Mouse (Mus musculus): ENCODE measurements around the gene Pex12. TPM values are rescaled to one million over a fixed set of nuclear protein-coding genes. Genes with fewer than 3 reads are reported as not detected.
"Not testable (repeated sequence)": the region's sequence is repeated elsewhere in the genome, so short reads cannot be mapped to it uniquely, and the experiment has no call there.

Gene Pex12
- 10.6 and 11.0 TPM in 2 replicates for polyA plus RNA-seq (2012; rRNA removed)

GRCm38 (mm10) chr11:83302526-83303251, at the start of gene Pex12:
Gene Pex12, minus strand, starts transcription at chr11:83302586.
- peak; percentile 84 for DNase-seq (ENCODE audit: low spot score)

- DNase-seq (ENCODE audit: low spot score) = no peak
Observed at GRCm38 (mm10) chr11:83341716-83342245, 39.4 kb upstream of the Pex12 start.

- no peak for DNase-seq (ENCODE audit: low spot score)
Observed at GRCm38 (mm10) chr11:83339705-83340104, 37.3 kb upstream of the Pex12 start.

- DNase-seq (ENCODE audit: low spot score) = no peak
Observed at GRCm38 (mm10) chr11:83335826-83336225, 33.4 kb upstream of the Pex12 start.

GRCm38 (mm10) chr11:83327427-83327826, 25.0 kb upstream of the Pex12 start:
- DNase-seq (ENCODE audit: low spot score) = no peak

- not testable (repeated sequence) for DNase-seq (ENCODE audit: low spot score)
Observed at GRCm38 (mm10) chr11:83326692-83327091, 24.3 kb upstream of the Pex12 start.

GRCm38 (mm10) chr11:83319048-83319447, 16.7 kb upstream of the Pex12 start:
- DNase-seq (ENCODE audit: low spot score) = no peak

- no peak for DNase-seq (ENCODE audit: low spot score)
Observed at GRCm38 (mm10) chr11:83312471-83312870, 10.1 kb upstream of the Pex12 start.

GRCm38 (mm10) chr11:83306700-83307253, 4.4 kb upstream of the Pex12 start:
- no peak for DNase-seq (ENCODE audit: low spot score)

GRCm38 (mm10) chr11:83304485-83304884, 2.1 kb upstream of the Pex12 start:
- no peak for DNase-seq (ENCODE audit: low spot score)

GRCm38 (mm10) chr11:83303751-83304150, 1.4 kb upstream of the Pex12 start:
- DNase-seq (ENCODE audit: low spot score) = no peak

GRCm38 (mm10) chr11:83302124-83302523, 262 bp downstream of the Pex12 start:
- no peak for DNase-seq (ENCODE audit: low spot score)

GRCm38 (mm10) chr11:83301431-83301831, 955 bp downstream of the Pex12 start:
- no peak for DNase-seq (ENCODE audit: low spot score)

GRCm38 (mm10) chr11:83299724-83300123, 2.7 kb downstream of the Pex12 start:
- no peak for DNase-seq (ENCODE audit: low spot score)

GRCm38 (mm10) chr11:83298225-83299195, 3.9 kb downstream of the Pex12 start, which contains the start of gene Ap2b1:
Gene Ap2b1, plus strand, starts transcription at chr11:83299024.
- DNase-seq (ENCODE audit: low spot score) = peak; percentile 81

GRCm38 (mm10) chr11:83297816-83298215, 4.6 kb downstream of the Pex12 start:
- no peak for DNase-seq (ENCODE audit: low spot score)

GRCm38 (mm10) chr11:83294133-83294532, 8.3 kb downstream of the Pex12 start:
- no peak for DNase-seq (ENCODE audit: low spot score)

GRCm38 (mm10) chr11:83293182-83293581, 9.2 kb downstream of the Pex12 start:
- DNase-seq (ENCODE audit: low spot score) = no peak

- no peak for DNase-seq (ENCODE audit: low spot score)
Observed at GRCm38 (mm10) chr11:83292251-83292587, 10.2 kb downstream of the Pex12 start.

GRCm38 (mm10) chr11:83291375-83292250, 10.8 kb downstream of the Pex12 start:
- peak; percentile 82 for DNase-seq (ENCODE audit: low spot score)

GRCm38 (mm10) chr11:83289633-83290032, 12.8 kb downstream of the Pex12 start:
- no peak for DNase-seq (ENCODE audit: low spot score)

Data from urinary bladder, adult 2 months (tissue).